ENCODE assay signal across 30 mouse cellular contexts in genomic region chr14:14063382-14063781, GRCm38 (mm10). TPM values are rescaled to one million over a fixed set of nuclear protein-coding genes. Genes with fewer than 3 reads are reported as not detected.
A peak's percentile ranks its signal among the peaks of the same experiment; 100 is the strongest.
DNase-seq lines count a peak whose midpoint lies in the region; ATAC-seq and TF ChIP-seq lines count a peak whose summit lies in the region.
"Had no signal": no experiment of that assay in that cellular context is flagged by ENCODE, and none has a peak within 500 bp of the region (broad histone marks: within the 10 kb centered on the region; RNA-seq: fewer than 3 reads in every experiment).

No protein-coding gene starts in this region.

- H3K4me1 ChIP-seq in kidney, adult 2 months (ENCODE audit: control insufficient read depth, insufficient read depth, low read length), result peaks cover 37% of the 10 kb centered on the region
- H3K4me1 ChIP-seq in CH12.LX (ENCODE audit: control insufficient read depth in 1 of 2, insufficient read depth in 2 of 2), result peaks cover 10 to 54% of the 10 kb centered on the region in 2 experiments; a peak in 3 of 4 replicates
- peaks cover 51% of the 10 kb centered on the region for H3K4me1 ChIP-seq in forebrain, embryonic 13.5 days

- intact Hi-C loops in gastrocnemius, adult 2 months (cut with DNase I), result loop anchor here (10.0 kb wide), 1 partner anchor 49 kb away; no protein-coding TSS in a partner anchor
- intact Hi-C loops in left cerebral cortex, postnatal 10 days (cut with DNase I), result no loop called here

- peak; percentile 20; the same call in 1 of the 2 replicates for ATAC-seq in forebrain, embryonic 13.5 days
- ATAC-seq: intestine, embryonic 16.5 days had no signal

- H3K27me3 ChIP-seq in kidney, adult 2 months (replicated peaks; ENCODE audit: control insufficient read depth, insufficient read depth, low read length), result no peaks in the 10 kb centered on the region
- H3K27me3 ChIP-seq in CH12.LX (replicated peaks), result no peaks in the 10 kb centered on the region
- H3K27me3 ChIP-seq in forebrain, embryonic 13.5 days, result no peaks in the 10 kb centered on the region
- H3K27me3 ChIP-seq: embryonic facial prominence, embryonic 13.5 days; heart, embryonic 12.5 days; hindbrain, embryonic 13.5 days; limb, embryonic 13.5 days; lung, embryonic 15.5 days; megakaryocyte, embryonic 14.5 days; neural tube, embryonic 13.5 days had no signal

- H3K4me2 ChIP-seq in CH12.LX (ENCODE audit: insufficient read depth, low read depth, poor library complexity, severe bottlenecking), result no peak overlapping the region
- no peak overlapping the region; the same call in 1 of the 2 replicates for H3K4me2 ChIP-seq in forebrain, embryonic 13.5 days
- H3K4me2 ChIP-seq: embryonic facial prominence, embryonic 13.5 days; heart, embryonic 12.5 days; hindbrain, embryonic 13.5 days; limb, embryonic 13.5 days; liver, embryonic 11.5 days; lung, embryonic 15.5 days; neural tube, embryonic 13.5 days had no signal

- no peaks in the 10 kb centered on the region for H3K9me3 ChIP-seq in CH12.LX (replicated peaks; ENCODE audit: low read length)
- no peaks in the 10 kb centered on the region for H3K9me3 ChIP-seq in forebrain, embryonic 13.5 days (replicated peaks)
- H3K9me3 ChIP-seq: embryonic facial prominence, embryonic 13.5 days; hindbrain, embryonic 13.5 days; limb, embryonic 13.5 days; lung, embryonic 15.5 days; megakaryocyte, embryonic 14.5 days; neural tube, embryonic 13.5 days had no signal

- in situ Hi-C loops in CH12.LX (cut with MboI; ENCODE audit: low pct_ligation_motif_present, low pct_unique_long_range_greater_than_20kb, low sequenced_read_pairs), result no loop called here

- dilution Hi-C loops in CH12.LX (cut with MboI; ENCODE audit: extremely low pct_ligation_motif_present, extremely low pct_unique_long_range_greater_than_20kb, low sequenced_read_pairs), result no loop called here

- no peak for TF ChIP-seq POLR2A in kidney, adult 2 months (IDR thresholded peaks at IDR 0.05; ENCODE audit: low read depth, low read length)
- TF ChIP-seq POLR2A in CH12.LX (IDR thresholded peaks at IDR 0.05; ENCODE audit: low read depth, low read length), result no peak

- peak; percentile 54; the same call in 1 of the 2 replicates for TF ChIP-seq EP300 in CH12.LX (IDR thresholded peaks at IDR 0.05; ENCODE audit: low read length)

- peak; percentile 23 for DNase-seq in kidney, adult 2 months
- no peak for DNase-seq in kidney, postnatal 36 days
- DNase-seq in CH12.LX (ENCODE audit: extremely low read depth), result peak; percentile 41
- peak; percentile 41 for DNase-seq in R1 (ENCODE audit: low read depth, low spot score)
- DNase-seq in gastrocnemius, adult 2 months, result no peak
- DNase-seq in left cerebral cortex, postnatal 10 days (ENCODE audit: extremely low spot score in 1 of 2, low spot score in 2 of 2), result no peak
- DNase-seq in testis, postnatal 10 days (ENCODE audit: low spot score), result no peak
- DNase-seq: adrenal gland, postnatal 14 days; cerebellum, adult 11-12 months; cerebellum, adult 9-11 months; embryo, embryonic 11 days; gastrocnemius, postnatal 36 days; heart, adult 18-20 months; heart, postnatal 4 days; kidney, postnatal 14 days; lung, postnatal 36 days; right cerebral cortex, postnatal 4 days had no signal

- no peaks in the 10 kb centered on the region for H3K79me2 ChIP-seq in CH12.LX (replicated peaks; ENCODE audit: control insufficient read depth, extremely low read depth, insufficient read depth, poor library complexity, severe bottlenecking)

- TF ChIP-seq RAD21 in CH12.LX (IDR thresholded peaks at IDR 0.05; ENCODE audit: low read depth, low read length), result no peak

- TF ChIP-seq CTCF in kidney, adult 2 months (conservative IDR thresholded peaks at IDR 0.05; ENCODE audit: insufficient read depth, insufficient read length, low read depth, low read length), result no peak
- no peak for TF ChIP-seq CTCF in CH12.LX (conservative IDR thresholded peaks at IDR 0.05 in 1 of 2, IDR thresholded peaks at IDR 0.05 in 1 of 2; ENCODE audit: low read depth in 2 of 2, low read length in 2 of 2)
- no peak for TF ChIP-seq CTCF in gastrocnemius, adult 2 months (IDR thresholded peaks at IDR 0.05)

- H3K36me3 ChIP-seq in kidney, adult 2 months (ENCODE audit: control insufficient read depth, insufficient read depth, low read length), result no peaks in the 10 kb centered on the region; the same call in 1 of the 2 replicates
- H3K36me3 ChIP-seq in CH12.LX (replicated peaks in 1 of 2; ENCODE audit: control insufficient read depth in 1 of 2, insufficient read depth in 1 of 2, low read length in 1 of 2), result peaks cover 0 to 8% of the 10 kb centered on the region in 2 experiments
- peaks cover 7% of the 10 kb centered on the region; the same call in 1 of the 2 replicates for H3K36me3 ChIP-seq in forebrain, embryonic 13.5 days (ENCODE audit: poor library complexity, severe bottlenecking)

- no peak overlapping the region for H3K4me3 ChIP-seq in kidney, adult 2 months (ENCODE audit: insufficient read depth, low read depth, low read length)
- no peak overlapping the region for H3K4me3 ChIP-seq in CH12.LX (replicated peaks in 1 of 3; ENCODE audit: low read depth in 2 of 3, low read length in 2 of 3, poor library complexity in 1 of 3)
- H3K4me3 ChIP-seq in forebrain, embryonic 13.5 days, result no peak overlapping the region
- no peak overlapping the region for H3K4me3 ChIP-seq in gastrocnemius, adult 2 months
- H3K4me3 ChIP-seq: embryonic facial prominence, embryonic 13.5 days; erythroblast, embryonic 14.5 days; heart, embryonic 12.5 days; hindbrain, embryonic 13.5 days; layer of hippocampus, adult 2 months; left cerebral cortex, adult 2 months; limb, embryonic 13.5 days; lung, embryonic 15.5 days; megakaryocyte, embryonic 14.5 days; neural tube, embryonic 13.5 days had no signal

- peak overlapping the region; percentile 12; the same call in 1 of the 2 replicates for H3K27ac ChIP-seq in kidney, adult 2 months (ENCODE audit: insufficient read depth, low read depth, low read length)
- no peak overlapping the region for H3K27ac ChIP-seq in CH12.LX (ENCODE audit: insufficient read depth, low read depth)
- H3K27ac ChIP-seq in forebrain, embryonic 13.5 days, result peak overlapping the region; percentile 86
- no peak overlapping the region for H3K27ac ChIP-seq in gastrocnemius, adult 2 months
- H3K27ac ChIP-seq: hindbrain, embryonic 13.5 days; left cerebral cortex, adult 2 months; limb, embryonic 13.5 days; neural tube, embryonic 13.5 days had no signal

- 36% methylated on average over 5 of the region's 5 CpGs for WGBS in kidney, adult 2 months
- WGBS in forebrain, embryonic 13.5 days, result 19% methylated on average over 5 of the region's 5 CpGs

- no peak overlapping the region for H3K9ac ChIP-seq in CH12.LX (ENCODE audit: insufficient read depth, low read depth)
- no peak overlapping the region for H3K9ac ChIP-seq in forebrain, embryonic 13.5 days
- H3K9ac ChIP-seq: embryonic facial prominence, embryonic 13.5 days; heart, embryonic 12.5 days; hindbrain, embryonic 13.5 days; limb, embryonic 13.5 days; lung, embryonic 15.5 days; neural tube, embryonic 13.5 days had no signal

TF ChIP-seq in CH12.LX, 34 proteins besides CTCF, POLR2A, EP300 and RAD21:
- TF ChIP-seq MYC (IDR thresholded peaks at IDR 0.05; ENCODE audit: low read depth, low read length) (0 out of 2 replicates have a peak, but pooled peaks have one; percentile 21), USF1 (IDR thresholded peaks at IDR 0.05; ENCODE audit: low read depth, low read length) (no peak), POLR2AphosphoS2 (IDR thresholded peaks at IDR 0.05; ENCODE audit: low read depth, low read length) (no peak), SMC3 (IDR thresholded peaks at IDR 0.05; ENCODE audit: low read depth, low read length) (no peak), JUND (conservative IDR thresholded peaks at IDR 0.05; ENCODE audit: low read depth, low read length) (peak; percentile 81), TCF12 (IDR thresholded peaks at IDR 0.05; ENCODE audit: low read depth, low read length) (no peak), GABPA (IDR thresholded peaks at IDR 0.05; ENCODE audit: insufficient replicate concordance, low read depth, low read length) (no peak), HCFC1 (IDR thresholded peaks at IDR 0.05; ENCODE audit: low read depth, low read length) (no peak), USF2 (conservative IDR thresholded peaks at IDR 0.05; ENCODE audit: low read depth, low read length) (no peak), NRF1 (IDR thresholded peaks at IDR 0.05; ENCODE audit: low read depth, low read length) (no peak), SIN3A (IDR thresholded peaks at IDR 0.05; ENCODE audit: low read length) (no peak), BHLHE40 (IDR thresholded peaks at IDR 0.05; ENCODE audit: low read depth, low read length) (peak; percentile 88), IRF4 (IDR thresholded peaks at IDR 0.05; ENCODE audit: low read depth, low read length) (no peak; the same call in 1 of the 2 replicates), MAFK (IDR thresholded peaks at IDR 0.05; ENCODE audit: insufficient replicate concordance, low read length) (no peak), UBTF (IDR thresholded peaks at IDR 0.05; ENCODE audit: low read depth, low read length) (no peak), ZKSCAN1 (IDR thresholded peaks at IDR 0.05; ENCODE audit: borderline replicate concordance, low read depth, low read length) (no peak), ELF1 (IDR thresholded peaks at IDR 0.05; ENCODE audit: low read depth, low read length) (no peak), PAX5 (IDR thresholded peaks at IDR 0.05; ENCODE audit: low read length) (no peak), E2F4 (IDR thresholded peaks at IDR 0.05; ENCODE audit: insufficient replicate concordance, low read depth, low read length) (no peak), JUN (IDR thresholded peaks at IDR 0.05; ENCODE audit: insufficient read depth, low read depth, low read length) (peak; percentile 67), TBP (conservative IDR thresholded peaks at IDR 0.05; ENCODE audit: low read depth, low read length) (no peak), MAX (IDR thresholded peaks at IDR 0.05; ENCODE audit: low read length) (no peak), CHD1 (IDR thresholded peaks at IDR 0.05; ENCODE audit: low read depth, low read length) (no peak), CHD2 (IDR thresholded peaks at IDR 0.05; ENCODE audit: low read length) (no peak)
TF ChIP-seq in CH12.LX: peak in this region for 4.

RNA-seq across cellular contexts. Expression of gene Psmd6, which starts 57.4 kb away (rescaled TPM):
- polyA plus RNA-seq in kidney, adult 2 months (2012; rRNA removed), result 30.1 and 40.4 TPM in 2 replicates
- 129 and 183 TPM in 2 replicates for total RNA-seq in CH12.LX (2012; rRNA removed)
- 307 and 344 TPM in 2 replicates for total RNA-seq in CH12.LX (2014; rRNA removed)
- polyA plus RNA-seq in CH12.LX (2012; ENCODE audit: insufficient read length, low read depth), result 207 and 244 TPM in 2 replicates
- 308 and 313 TPM in 2 replicates for polyA plus RNA-seq in forebrain, embryonic 13.5 days (2015; fragmentation: Nextera tagmentation; extraction: Ambion mirVana)
- total RNA-seq in gastrocnemius, adult 2 months (2021), result 100 to 1,000 TPM; 144 to 151 TPM
- total RNA-seq in left cerebral cortex, postnatal 10 days (2021), result 100 to 1,000 TPM; 124 to 127 TPM

Comparison
In these comparisons a context has a peak if more than half of its experiments do, and no peak if none do; other contexts are left out.
1. DNase-seq: peak in kidney, adult 2 months (single experiment), CH12.LX (single experiment) and R1 (single experiment); none in kidney, postnatal 36 days (0 of 2), gastrocnemius, adult 2 months (single experiment), left cerebral cortex, postnatal 10 days (0 of 2) and testis, postnatal 10 days (single experiment).
2. H3K27ac ChIP-seq: peak in kidney, adult 2 months (single experiment) and forebrain, embryonic 13.5 days (single experiment); none in CH12.LX (single experiment) and gastrocnemius, adult 2 months (single experiment).